In genomic region chr19:53682427-53682826, GRCm38 (mm10) we compare ENCODE assay signal across 23 mouse cellular contexts. TPM values are rescaled to one million over a fixed set of nuclear protein-coding genes. Genes with fewer than 3 reads are reported as not detected.
DNase-seq lines count a peak whose midpoint lies in the region; ATAC-seq lines count a peak whose summit lies in the region.
"Had no signal": no experiment of that assay in that cellular context is flagged by ENCODE, and none has a peak within 500 bp of the region (broad histone marks: within the 10 kb centered on the region; RNA-seq: fewer than 3 reads in every experiment).

No protein-coding gene starts in this region.

- peak; percentile 86 for DNase-seq in heart, adult 11 months
- DNase-seq in heart, postnatal 36 days: no peak
- no peak for DNase-seq in heart, postnatal 14 days
- DNase-seq in limb, embryonic 10.5 days (ENCODE audit: low spot score): no peak
- no peak for DNase-seq in frontal cortex, postnatal 25 days (ENCODE audit: low spot score in 2 of 2)
- DNase-seq: adrenal gland, postnatal 14 days; cerebellum, adult 11-12 months; cerebellum, adult 9-10 months; cerebellum, postnatal 25 days; gastrocnemius, postnatal 36 days; kidney, adult 11 months; kidney, adult 9 months had no signal

- no peaks in the 10 kb centered on the region for H3K27me3 ChIP-seq in heart, embryonic 12.5 days (replicated peaks)
- peaks cover 44% of the 10 kb centered on the region for H3K27me3 ChIP-seq in limb, embryonic 12.5 days
- H3K27me3 ChIP-seq in limb, embryonic 10.5 days (ENCODE audit: low read depth, poor library complexity, severe bottlenecking): peaks cover 45% of the 10 kb centered on the region
- H3K27me3 ChIP-seq in limb, embryonic 13.5 days: peaks cover 66% of the 10 kb centered on the region

- no peaks in the 10 kb centered on the region for H3K9me3 ChIP-seq in heart, embryonic 12.5 days (replicated peaks)
- no peaks in the 10 kb centered on the region for H3K9me3 ChIP-seq in limb, embryonic 12.5 days
- no peaks in the 10 kb centered on the region for H3K9me3 ChIP-seq in limb, embryonic 10.5 days (replicated peaks)
- H3K9me3 ChIP-seq in limb, embryonic 13.5 days: no peaks in the 10 kb centered on the region
- H3K9me3 ChIP-seq: embryonic facial prominence, embryonic 15.5 days; forebrain, embryonic 10.5 days; hindbrain, embryonic 13.5 days had no signal

- peaks cover 38% of the 10 kb centered on the region for H3K4me1 ChIP-seq in heart, embryonic 12.5 days (replicated peaks)
- peaks cover 15% of the 10 kb centered on the region for H3K4me1 ChIP-seq in limb, embryonic 12.5 days (replicated peaks)
- H3K4me1 ChIP-seq in limb, embryonic 10.5 days: peaks cover 18% of the 10 kb centered on the region
- peaks cover 28% of the 10 kb centered on the region for H3K4me1 ChIP-seq in limb, embryonic 13.5 days

- H3K4me2 ChIP-seq in heart, embryonic 12.5 days: peak overlapping the region; percentile 53
- H3K4me2 ChIP-seq in limb, embryonic 12.5 days: no peak overlapping the region; the same call in 1 of the 2 replicates
- peak overlapping the region; percentile 14; the same call in 1 of the 2 replicates for H3K4me2 ChIP-seq in limb, embryonic 13.5 days (replicated peaks)
- H3K4me2 ChIP-seq: embryonic facial prominence, embryonic 15.5 days; hindbrain, embryonic 13.5 days had no signal

- H3K9ac ChIP-seq in heart, embryonic 12.5 days: peak overlapping the region; percentile 36; the same call in 1 of the 2 replicates
- no peak overlapping the region for H3K9ac ChIP-seq in limb, embryonic 12.5 days (replicated peaks)
- H3K9ac ChIP-seq in limb, embryonic 13.5 days: no peak overlapping the region
- H3K9ac ChIP-seq: embryonic facial prominence, embryonic 15.5 days; hindbrain, embryonic 13.5 days had no signal

- no peak overlapping the region for H3K4me3 ChIP-seq in heart, embryonic 12.5 days
- H3K4me3 ChIP-seq in limb, embryonic 12.5 days (replicated peaks): no peak overlapping the region
- H3K4me3 ChIP-seq in limb, embryonic 10.5 days: no peak overlapping the region
- H3K4me3 ChIP-seq in limb, embryonic 13.5 days: no peak overlapping the region
- H3K4me3 ChIP-seq: embryonic facial prominence, embryonic 15.5 days; erythroblast, embryonic 14.5 days; forebrain, embryonic 10.5 days; hindbrain, embryonic 13.5 days had no signal

- intact Hi-C loops in heart, postnatal 36 days (cut with DNase I): no loop called here
- intact Hi-C loops in heart, postnatal 14 days (cut with DNase I): no loop called here

- no peaks in the 10 kb centered on the region for H3K36me3 ChIP-seq in heart, embryonic 12.5 days
- H3K36me3 ChIP-seq in limb, embryonic 12.5 days: no peaks in the 10 kb centered on the region
- H3K36me3 ChIP-seq in limb, embryonic 10.5 days: no peaks in the 10 kb centered on the region
- H3K36me3 ChIP-seq in limb, embryonic 13.5 days: no peaks in the 10 kb centered on the region
- H3K36me3 ChIP-seq: embryonic facial prominence, embryonic 15.5 days; forebrain, embryonic 10.5 days; hindbrain, embryonic 13.5 days had no signal

- 29% methylated on average over 8 of the region's 8 CpGs for WGBS in heart, embryonic 12.5 days
- WGBS in limb, embryonic 12.5 days: 30% methylated on average over 8 of the region's 8 CpGs
- WGBS in limb, embryonic 10.5 days: 47% methylated on average over 8 of the region's 8 CpGs
- WGBS in limb, embryonic 13.5 days: 24% methylated on average over 8 of the region's 8 CpGs

- peak overlapping the region; percentile 75 for H3K27ac ChIP-seq in heart, embryonic 12.5 days (ENCODE audit: poor library complexity, severe bottlenecking)
- H3K27ac ChIP-seq in limb, embryonic 12.5 days: no peak overlapping the region
- H3K27ac ChIP-seq in limb, embryonic 10.5 days: no peak overlapping the region
- H3K27ac ChIP-seq in limb, embryonic 13.5 days: no peak overlapping the region
- H3K27ac ChIP-seq: embryonic facial prominence, embryonic 15.5 days; forebrain, embryonic 10.5 days; hindbrain, embryonic 13.5 days; hindbrain, postnatal 0 days had no signal

- ATAC-seq in heart, embryonic 12.5 days (ENCODE audit: insufficient number of reproducible peaks, low FRiP score): no peak
- peak; percentile 52; the same call in 1 of the 2 replicates for ATAC-seq in limb, embryonic 12.5 days (ENCODE audit: insufficient number of reproducible peaks, insufficient read depth, low FRiP score, low TSS enrichment, low read depth)
- no peak for ATAC-seq in limb, embryonic 13.5 days (ENCODE audit: low FRiP score, low read depth)
- ATAC-seq: activated CD4-positive, CD25-positive, alpha-beta regulatory T cell, adult 4 months; forebrain, embryonic 14.5 days; hindbrain, postnatal 0 days had no signal

RNA-seq across cellular contexts. Expression of gene Rbm20, which starts 5.3 kb away (rescaled TPM):
- 100 to 1,000 TPM; 216 to 224 TPM for total RNA-seq in heart, postnatal 36 days (2021)
- polyA plus RNA-seq in heart, embryonic 12.5 days (2016; fragmentation: Nextera tagmentation; extraction: Ambion mirVana): 51.8 and 54.0 TPM in 2 replicates
- total RNA-seq in heart, postnatal 14 days (2021): 100 to 1,000 TPM; 224 to 225 TPM
- polyA plus RNA-seq in limb, embryonic 12.5 days (2016; fragmentation: Nextera tagmentation; extraction: Ambion mirVana): 4.3 and 5.1 TPM in 2 replicates
- 0.73 and 1.9 TPM in 2 replicates for polyA plus RNA-seq in limb, embryonic 10.5 days (2016; fragmentation: Nextera tagmentation; extraction: Ambion mirVana)
- polyA plus RNA-seq in limb, embryonic 13.5 days (2015; fragmentation: Nextera tagmentation; extraction: Ambion mirVana): 3.7 and 5.1 TPM in 2 replicates
- total RNA-seq: hematopoietic stem cell, adult 5-6 weeks had no signal
- polyA plus RNA-seq: erythroblast, embryonic 14.5 days had no signal
